Mouse (Mus musculus): ENCODE data around the gene Smpd2.

DNA sequence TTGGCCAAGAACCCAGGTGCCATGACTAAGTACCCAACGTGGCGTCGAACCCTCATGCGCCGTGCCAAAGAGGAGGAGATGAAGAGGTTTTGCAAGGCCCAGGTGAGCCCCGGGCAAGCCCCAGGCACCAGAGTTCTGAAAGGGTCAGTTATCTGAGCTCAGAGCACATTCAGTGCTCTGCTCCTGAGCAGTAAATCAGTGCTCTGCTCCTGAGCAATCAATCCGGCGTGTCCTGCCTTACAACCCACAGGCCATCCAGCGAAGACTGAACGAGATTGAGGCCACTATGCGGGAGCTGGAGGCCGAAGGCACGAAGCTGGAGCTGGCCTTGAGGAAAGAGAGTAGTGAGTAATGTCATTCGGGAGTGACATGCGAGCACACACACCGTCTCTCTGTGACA is 4.4 kb downstream of the Smpd2 start:
- no peak for TF ChIP-seq USF1 (IDR thresholded peaks at IDR 0.05; ENCODE audit: low read depth)
- no peak for TF ChIP-seq CEBPB (IDR thresholded peaks at IDR 0.05; ENCODE audit: insufficient read depth, poor library complexity, severe bottlenecking)
- TF ChIP-seq REST (IDR thresholded peaks at IDR 0.05; ENCODE audit: insufficient read depth, insufficient read length), result no peak
- TF ChIP-seq POLR2A (IDR thresholded peaks at IDR 0.05; ENCODE audit: insufficient read length, low read depth), result no peak
- TF ChIP-seq POLR2AphosphoS2 (IDR thresholded peaks at IDR 0.05; ENCODE audit: insufficient read length, low read depth), result peak; percentile 42
- no peak for TF ChIP-seq MAX (IDR thresholded peaks at IDR 0.05; ENCODE audit: low read depth)
- no peak for TF ChIP-seq TCF3 (IDR thresholded peaks at IDR 0.05; ENCODE audit: insufficient read length, low read depth)
